Mouse (Mus musculus) ES-E14 (cell line): ENCODE measurements around the gene Slc17a7. TPM values are rescaled to one million over a fixed set of nuclear protein-coding genes. Genes with fewer than 3 reads are reported as not detected.

ENCODE experiments used
- DNase-seq: peaks from one replicate; pipeline ENCODE4 v3.0.0-alpha.2; 2013; ENCODE audit warnings: low read depth, low spot score
- H3K27ac ChIP-seq: 2 replicates; pipeline ENCODE4 v1.5.1; 2012; ENCODE audit warnings: low read depth, mild to moderate bottlenecking, low read length, moderate library complexity, mixed read lengths; ENCODE audit not compliant: poor library complexity, insufficient read depth, severe bottlenecking
- H3K36me3 ChIP-seq: 2 replicates; pipeline ENCODE4 v1.6.1; 2012; ENCODE audit warnings: mild to moderate bottlenecking, low read length, moderate library complexity, mixed read lengths; ENCODE audit not compliant: control insufficient read depth, poor library complexity, insufficient read depth, severe bottlenecking
- H3K4me1 ChIP-seq, 2 experiments: fragments of 150-350 bp in 1 of 2; sonication (generic) in 1 of 2; 2 replicates each; pipeline ENCODE4 v1.6.1; 2012; ENCODE audit warnings: low read length in 2 of 2, mild to moderate bottlenecking in 1 of 2, mixed read lengths in 1 of 2; ENCODE audit not compliant: control insufficient read depth in 2 of 2, insufficient read depth in 2 of 2, poor library complexity in 1 of 2
- H3K4me3 ChIP-seq, 2 experiments: fragments of 150-350 bp in 1 of 2; sonication (generic) in 1 of 2; 2 replicates each; pipeline ENCODE4 v1.5.1; 2012; ENCODE audit warnings: low read length in 2 of 2, low read depth in 1 of 2, mild to moderate bottlenecking in 1 of 2, mixed read lengths in 1 of 2; ENCODE audit not compliant: insufficient read depth in 1 of 2, poor library complexity in 1 of 2, severe bottlenecking in 1 of 2
- H3K9ac ChIP-seq: 2 replicates; pipeline ENCODE4 v1.6.1; 2012; ENCODE audit warnings: low read depth, mild to moderate bottlenecking, low read length, mixed read lengths; ENCODE audit not compliant: poor library complexity, insufficient read depth, severe bottlenecking
- H3K9me3 ChIP-seq: fragments of 150-350 bp; sonication (generic); 2 replicates; pipeline ENCODE4 v1.6.1; 2012; ENCODE audit warnings: low read depth, mild to moderate bottlenecking, low read length; ENCODE audit not compliant: control insufficient read depth, insufficient read depth
- CHD2 ChIP-seq: IDR thresholded peaks from 2 replicates; pipeline ENCODE4 v1.6.1; 2014; ENCODE audit warnings: mild to moderate bottlenecking, low read depth, low read length, inconsistent platforms
- HCFC1 ChIP-seq: IDR thresholded peaks from 2 replicates; pipeline ENCODE4 v1.6.1; 2012; ENCODE audit warnings: low read length, inconsistent platforms, borderline replicate concordance; ENCODE audit not compliant: insufficient read depth
- MAFK ChIP-seq: IDR thresholded peaks from 2 replicates; pipeline ENCODE4 v1.6.1; 2014; ENCODE audit warnings: mild to moderate bottlenecking, low read depth, low read length, inconsistent platforms; ENCODE audit not compliant: insufficient read depth
- ZC3H11A ChIP-seq: IDR thresholded peaks from 2 replicates; pipeline ENCODE4 v1.6.1; 2012; ENCODE audit warnings: low read depth, mild to moderate bottlenecking, inconsistent platforms, low read length, borderline replicate concordance
- ZNF384 ChIP-seq: IDR thresholded peaks from 2 replicates; pipeline ENCODE4 v1.6.1; 2012; ENCODE audit warnings: low read depth, low read length, inconsistent platforms
- in situ Hi-C, 2 experiments: fragments of 600-800 bp; cut with MboI; formaldehyde crosslinking; loops; one replicate each; pipeline ENCODE4 v1.15.1; 2025; ENCODE audit warnings: low sequenced_read_pairs in 2 of 2, inconsistent platforms in 1 of 2; ENCODE audit not compliant: unreplicated experiment in 2 of 2
- total RNA-seq: library from RNA; depleted of rRNA; stranded (reverse); fragments of 300-350 nt; gene quantifications from 2 replicates; pipeline ENCODE4 v1.2.3, GENCODE M21; 2012

Gene Slc17a7
- total RNA-seq, 1 experiment = 3.4 TPM

- Histone ChIP-seq H3K27ac (no peak overlapping the region), H3K9ac (no peak overlapping the region), H3K36me3 (no peaks in the 10 kb centered on the region), H3K4me3 (no peak overlapping the region), H3K4me1 (peaks cover 0 to 20% of the 10 kb centered on the region in 2 experiments; a peak in 1 of 4 replicates), H3K9me3 (no peaks in the 10 kb centered on the region)
- DNase-seq = no peak
- in situ Hi-C loops = no loop called here
- no peak for TF ChIP-seq ZNF384
- TF ChIP-seq MAFK = no peak
- no peak for TF ChIP-seq ZC3H11A
Measured at GRCm38 (mm10) chr7:45135370-45135769, 28.4 kb upstream of the Slc17a7 start.

GRCm38 (mm10) chr7:45135993-45136567 lies 27.7 kb upstream of the Slc17a7 start, which contains the start of the genes Gm45713 and Flt3l:
TSS of gene Gm45713 (minus strand) at chr7:45136231.
TSS of gene Flt3l (minus strand) at chr7:45136432.
- H3K27ac ChIP-seq = no peak within 1 kb of the TSS
- in situ Hi-C loops = no loop called here
- H3K4me3 ChIP-seq = peak within 1 kb of the TSS; percentile 38 to 56; a peak in 3 of 4 replicates
- H3K36me3 ChIP-seq = no peaks in the 10 kb centered on the region
- peak; percentile 63 for DNase-seq
- H3K4me1 ChIP-seq = peaks cover 0 to 18% of the 10 kb centered on the region in 2 experiments; a peak in 1 of 4 replicates
- TF ChIP-seq HCFC1 (no peak), MAFK (no peak), ZNF384 (no peak), ZC3H11A (peak; percentile 42; the same call in 1 of the 2 replicates)
- no peaks in the 10 kb centered on the region for H3K9me3 ChIP-seq
- H3K9ac ChIP-seq = peak within 1 kb of the TSS; percentile 55; the same call in 1 of the 2 replicates

- Histone ChIP-seq H3K9me3 (no peaks in the 10 kb centered on the region), H3K4me1 (peaks cover 0 to 11% of the 10 kb centered on the region in 2 experiments; a peak in 1 of 4 replicates), H3K36me3 (peaks cover 10% of the 10 kb centered on the region), H3K9ac (no peak overlapping the region), H3K4me3 (no peak overlapping the region), H3K27ac (no peak overlapping the region)
- no peak for TF ChIP-seq HCFC1
- no peak for TF ChIP-seq ZC3H11A
- no peak for TF ChIP-seq ZNF384
- no peak for DNase-seq
- in situ Hi-C loops = no loop called here
Measured at GRCm38 (mm10) chr7:45137171-45138006, 26.4 kb upstream of the Slc17a7 start.

GRCm38 (mm10) chr7:45138403-45138802 lies 25.3 kb upstream of the Slc17a7 start:
- H3K36me3 ChIP-seq = peaks cover 19% of the 10 kb centered on the region
- no peak overlapping the region for H3K9ac ChIP-seq
- TF ChIP-seq MAFK (no peak), HCFC1 (no peak), ZNF384 (no peak), CHD2 (no peak), ZC3H11A (no peak)
- H3K4me3 ChIP-seq = no peak overlapping the region
- in situ Hi-C loops = no loop called here
- H3K4me1 ChIP-seq = peaks cover 0 to 11% of the 10 kb centered on the region in 2 experiments; a peak in 1 of 4 replicates
- H3K9me3 ChIP-seq = no peaks in the 10 kb centered on the region
- DNase-seq = no peak
- H3K27ac ChIP-seq = no peak overlapping the region
